Mouse (Mus musculus) mouse embryonic stem cell (cell line): ENCODE results near the gene Numb.

Experiments
- in situ Hi-C, 2 experiments: fragments of 300-500 bp; cut with MboI; formaldehyde crosslinking; loops; 1 replicate in 1 of 2; 3 replicates in 1 of 2; pipeline ENCODE4 v1.14.3; 2019 to 2020; ENCODE audit warnings: low sequenced_read_pairs in 2 of 2, low pct_unique_long_range_greater_than_20kb in 1 of 2, mixed read lengths in 1 of 2; ENCODE audit not compliant: unreplicated experiment in 1 of 2

Numb gene

DNA sequence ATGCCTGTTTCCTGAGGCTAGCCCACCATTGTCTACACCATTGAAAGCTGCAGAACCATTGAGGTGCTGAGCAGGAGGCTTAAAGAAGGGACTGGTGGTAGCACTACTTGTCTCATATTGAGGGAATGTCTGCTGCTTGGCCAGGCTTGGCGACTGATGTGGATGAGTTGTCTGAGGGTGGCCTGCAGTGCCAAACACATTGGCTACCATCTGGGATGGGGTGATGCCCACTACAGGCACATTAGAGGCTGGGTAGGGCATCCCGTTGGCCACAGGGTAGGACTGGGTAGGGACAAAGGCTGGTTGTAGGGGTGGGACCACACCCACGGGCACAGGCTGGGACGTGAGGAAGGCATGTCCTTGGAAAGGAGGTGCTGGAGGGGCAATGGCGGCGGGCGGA lies 126.1 kb downstream of the Numb start:
- in situ Hi-C loops, result loop anchor here in 1 of 2 experiments (25.0 kb wide), 1 partner anchor 267 kb away; the partner anchor contains the start of genes Acot3 and Acot5

GRCm38 (mm10) chr12:83795051-83795450 lies 126.7 kb downstream of the Numb start:
- in situ Hi-C loops, result loop anchor here in 1 of 2 experiments (25.0 kb wide), 1 partner anchor 267 kb away; the partner anchor contains the start of genes Acot3 and Acot5

GRCm38 (mm10) chr12:83792706-83793410 lies 128.9 kb downstream of the Numb start:
- in situ Hi-C loops, result loop anchor here in 1 of 2 experiments (25.0 kb wide), 1 partner anchor 269 kb away; the partner anchor contains the start of genes Acot3 and Acot5

DNA sequence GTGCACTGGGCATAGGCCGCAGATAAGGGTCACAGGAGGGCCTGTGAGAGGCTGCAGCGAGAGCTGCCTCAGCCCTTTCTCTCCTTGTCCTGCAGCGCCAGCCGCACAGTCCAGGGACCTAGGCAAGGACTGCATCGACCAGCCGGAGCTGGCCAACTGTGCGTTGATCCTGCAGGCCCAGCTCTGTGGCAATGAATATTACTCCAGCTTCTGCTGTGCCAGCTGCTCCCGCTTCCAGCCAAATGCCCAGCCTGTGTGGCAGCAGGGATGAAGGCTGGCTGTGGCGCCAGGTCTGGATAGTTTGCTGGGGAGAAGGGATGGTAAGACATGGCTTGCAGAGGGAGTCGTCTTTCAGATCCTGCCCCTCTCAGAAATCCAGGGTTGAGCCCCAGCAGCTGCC lies 130.0 kb downstream of the Numb start:
- in situ Hi-C loops, result loop anchor here in 1 of 2 experiments (25.0 kb wide), 1 partner anchor 271 kb away; the partner anchor contains the start of genes Acot3 and Acot5

DNA sequence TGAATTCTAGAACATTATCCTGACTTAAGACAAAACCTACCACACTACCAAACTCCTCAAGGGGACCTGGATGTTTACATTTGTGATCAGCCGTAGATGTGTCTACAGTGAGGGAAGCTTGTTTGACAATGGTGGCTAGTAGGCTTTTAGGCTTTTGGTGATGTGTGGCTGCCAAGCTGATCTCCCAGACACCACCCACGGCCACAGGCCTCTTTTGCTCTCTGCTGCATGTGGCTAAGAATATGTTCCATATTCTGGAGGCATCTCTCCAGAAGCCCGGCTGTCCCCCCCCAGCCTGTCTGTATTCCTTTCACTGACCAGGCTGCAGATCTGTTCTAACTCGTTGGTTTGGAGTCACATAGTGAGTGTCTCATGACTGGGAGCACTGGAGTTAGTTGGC lies 131.0 kb downstream of the Numb start:
- in situ Hi-C loops, result loop anchor here in 1 of 2 experiments (25.0 kb wide), 1 partner anchor 272 kb away; the partner anchor contains the start of genes Acot3 and Acot5

- in situ Hi-C loops, result loop anchor here in 1 of 2 experiments (25.0 kb wide), 1 partner anchor 273 kb away; the partner anchor contains the start of genes Acot3 and Acot5
Measured at GRCm38 (mm10) chr12:83789781-83790140, 132.0 kb downstream of the Numb start.

GRCm38 (mm10) chr12:83789051-83789780 lies 132.5 kb downstream of the Numb start:
- in situ Hi-C loops, result loop anchor here in 1 of 2 experiments (25.0 kb wide), 1 partner anchor 273 kb away; the partner anchor contains the start of genes Acot3 and Acot5

GRCm38 (mm10) chr12:83785305-83785704 lies 136.4 kb downstream of the Numb start:
- in situ Hi-C loops, result loop anchor here in 1 of 2 experiments (25.0 kb wide), 1 partner anchor 277 kb away; the partner anchor contains the start of genes Acot3 and Acot5

DNA sequence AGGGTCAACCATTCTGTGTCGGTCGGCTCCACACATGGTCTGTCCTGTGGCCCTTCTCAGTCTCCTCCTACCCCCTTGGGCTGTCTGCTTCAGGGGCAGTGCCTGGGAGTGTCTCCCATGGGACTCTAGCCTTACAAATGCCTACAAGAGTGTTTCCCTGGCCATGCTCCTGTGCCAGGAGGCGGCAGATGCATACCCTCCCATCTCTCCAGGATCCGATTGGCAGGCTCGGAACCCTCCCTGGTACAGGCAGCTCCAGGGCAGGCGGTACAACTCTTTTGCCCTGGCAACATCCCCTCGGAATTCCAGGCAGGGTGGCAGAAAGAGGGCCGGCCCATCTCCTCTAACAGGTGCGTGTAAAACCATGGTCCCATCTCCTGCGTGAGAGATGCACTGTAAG lies 139.1 kb downstream of the Numb start:
- in situ Hi-C loops, result loop anchor here in 1 of 2 experiments (25.0 kb wide), 1 partner anchor 280 kb away; the partner anchor contains the start of genes Acot3 and Acot5

- in situ Hi-C loops, result loop anchor here in 1 of 2 experiments (25.0 kb wide), 1 partner anchor 281 kb away; the partner anchor contains the start of genes Acot3 and Acot5
Measured at GRCm38 (mm10) chr12:83781640-83782278, 140.0 kb downstream of the Numb start.

- in situ Hi-C loops, result loop anchor here in 1 of 2 experiments (25.0 kb wide), 1 partner anchor 281 kb away; the partner anchor contains the start of genes Acot3 and Acot5
Measured at GRCm38 (mm10) chr12:83781204-83781603, 140.5 kb downstream of the Numb start.

DNA sequence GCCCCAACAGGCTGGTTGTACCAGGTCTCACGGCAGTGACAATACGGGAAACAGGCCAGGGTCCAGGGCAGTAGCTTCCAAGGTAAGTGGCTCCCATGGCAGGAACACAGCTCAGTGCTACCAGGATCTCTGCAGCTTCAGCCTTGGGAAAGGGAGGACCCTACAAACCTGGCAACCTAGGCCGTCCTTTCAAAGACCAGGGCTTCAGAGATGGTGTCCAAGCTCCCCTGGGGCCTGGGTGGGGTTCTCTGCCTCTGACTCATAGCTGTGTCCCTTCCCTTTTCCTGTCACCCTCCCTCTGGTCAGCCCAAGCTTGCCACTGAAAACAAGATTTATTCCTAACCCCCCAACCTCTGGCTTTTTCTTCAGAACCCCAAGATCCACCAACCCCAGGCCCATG lies 141.6 kb downstream of the Numb start:
- in situ Hi-C loops, result loop anchor here in 1 of 2 experiments (25.0 kb wide), 1 partner anchor 282 kb away; the partner anchor contains the start of genes Acot3 and Acot5

DNA sequence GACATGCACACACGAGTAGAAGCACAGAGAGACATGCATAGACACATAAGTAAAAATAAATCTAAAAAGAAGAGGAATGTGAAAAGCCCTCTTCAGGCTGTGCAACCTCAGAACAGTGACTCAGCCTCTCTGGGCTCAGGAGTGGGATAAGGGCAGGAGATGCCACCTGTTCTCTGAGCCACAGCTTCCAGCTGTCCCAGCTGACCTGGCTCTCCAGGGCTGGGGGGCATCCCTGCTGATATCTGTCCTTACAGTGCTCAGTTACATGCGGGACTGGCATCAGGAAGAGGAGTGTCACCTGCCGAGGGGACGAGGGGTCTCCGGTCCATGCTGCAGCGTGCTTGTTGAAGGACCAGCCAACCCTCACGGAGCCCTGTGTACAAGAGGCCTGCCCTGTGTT lies 145.0 kb downstream of the Numb start:
- in situ Hi-C loops, result loop anchor here in 1 of 2 experiments (25.0 kb wide), 1 partner anchor 286 kb away; the partner anchor contains the start of genes Acot3 and Acot5

DNA sequence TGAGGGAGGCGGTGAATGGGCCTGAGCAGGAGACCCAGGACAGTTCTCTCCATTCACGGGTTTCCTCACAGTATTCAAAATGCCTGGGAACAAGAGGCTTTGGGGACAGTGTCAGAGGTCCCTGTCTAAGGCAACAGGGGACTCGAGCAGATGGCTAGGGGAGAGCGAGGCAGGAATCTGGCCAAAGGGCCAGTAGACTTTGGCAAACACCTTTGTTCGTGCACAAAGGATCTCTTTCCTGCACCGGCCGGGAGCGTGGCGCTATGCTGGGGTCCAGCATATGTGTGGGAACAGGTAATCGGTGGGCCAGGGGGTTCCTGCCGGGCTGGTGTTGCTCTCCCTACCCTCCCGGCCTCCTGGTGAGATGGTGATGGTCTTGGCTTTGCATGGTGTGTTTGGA lies 146.1 kb downstream of the Numb start:
- in situ Hi-C loops, result loop anchor here in 1 of 2 experiments (25.0 kb wide), 1 partner anchor 287 kb away; the partner anchor contains the start of genes Acot3 and Acot5

- in situ Hi-C loops, result loop anchor here in 1 of 2 experiments (25.0 kb wide), 1 partner anchor 658 kb away; no protein-coding TSS in a partner anchor
Measured at GRCm38 (mm10) chr12:83770418-83771256, 151.1 kb downstream of the Numb start.

DNA sequence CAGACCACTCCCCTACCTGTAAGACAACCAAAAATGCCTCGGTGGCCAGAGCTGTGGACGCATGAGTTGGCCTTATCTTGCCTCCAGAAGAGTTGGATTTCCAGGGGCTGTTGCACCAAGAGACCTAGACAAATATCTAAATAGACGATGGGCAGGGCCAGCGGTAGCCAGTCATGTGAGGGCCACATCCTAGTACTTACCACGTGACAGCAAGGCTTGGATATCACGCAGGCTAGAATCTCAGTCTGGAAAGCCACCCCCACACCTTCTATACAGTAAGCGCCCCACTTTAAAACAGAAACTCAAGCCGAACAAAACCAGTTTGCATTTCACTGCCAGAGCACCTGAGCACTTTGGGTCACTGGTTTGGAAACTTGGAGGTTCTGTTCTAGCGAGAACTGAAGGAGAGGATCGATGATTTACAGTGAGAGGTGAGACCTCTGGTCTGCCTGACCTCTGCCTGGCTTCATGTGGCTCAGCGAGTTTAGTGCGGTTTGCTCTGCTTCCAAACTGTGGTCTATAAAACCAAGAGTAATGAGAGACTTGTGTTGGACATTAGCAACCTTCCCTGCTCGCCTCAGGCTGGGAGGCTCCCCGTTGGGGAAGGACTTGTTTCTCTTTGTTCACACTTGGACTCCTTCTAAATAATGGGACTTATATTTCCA lies 153.4 kb downstream of the Numb start:
- in situ Hi-C loops, result loop anchor here (10.0 to 25.0 kb wide), 2 partner anchors 54 to 656 kb away; no protein-coding TSS in a partner anchor
